Mouse (Mus musculus): ENCODE results near the gene Fscb. TPM values are rescaled to one million over a fixed set of nuclear protein-coding genes. Genes with fewer than 3 reads are reported as not detected.

Fscb gene
- polyA plus RNA-seq (2015; fragmentation: Nextera tagmentation; extraction: Ambion mirVana), result not detected in 2 replicates

DNA sequence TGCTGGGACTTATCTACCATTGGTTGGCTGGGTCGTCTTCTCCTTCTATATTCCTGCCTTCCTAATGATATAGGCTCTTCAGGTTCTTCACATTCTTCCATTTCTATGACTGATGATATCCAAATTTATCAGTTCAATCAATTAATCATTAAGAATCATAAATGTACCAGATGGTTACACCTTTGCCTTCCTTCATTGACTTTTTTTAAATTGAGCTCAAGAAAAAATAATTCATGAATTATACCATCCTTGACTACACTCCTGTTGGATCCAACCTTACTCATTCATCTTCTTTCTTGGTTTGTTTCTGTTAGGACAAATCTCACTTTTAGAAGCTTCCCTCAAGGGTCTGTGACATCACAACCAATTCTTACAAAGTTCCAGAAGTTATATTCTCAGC, at the start of gene Fscb:
TSS of gene Fscb (minus strand) at position 101 of the 400 bp plus-strand sequence.
- Histone ChIP-seq H3K9me3 (ENCODE audit: low read length) (no peaks in the 10 kb centered on the region), H3K4me1 (ENCODE audit: insufficient read depth, low read length) (no peaks in the 10 kb centered on the region), H3K36me3 (ENCODE audit: insufficient read depth, low read length) (no peaks in the 10 kb centered on the region), H3K27me3 (ENCODE audit: insufficient read depth, low read length) (no peaks in the 10 kb centered on the region), H3K4me3 (ENCODE audit: low read length) (no peak within 1 kb of the TSS), H3K9ac (replicated peaks; ENCODE audit: low read length) (no peak within 1 kb of the TSS), H3K4me2 (replicated peaks; ENCODE audit: low read depth, low read length) (no peak within 1 kb of the TSS), H3K27ac (ENCODE audit: low read length) (no peak within 1 kb of the TSS)
- no peak for ATAC-seq (ENCODE audit: low FRiP score, low TSS enrichment)
- 71% methylated on average over 1 of the region's 1 CpGs for WGBS

DNA sequence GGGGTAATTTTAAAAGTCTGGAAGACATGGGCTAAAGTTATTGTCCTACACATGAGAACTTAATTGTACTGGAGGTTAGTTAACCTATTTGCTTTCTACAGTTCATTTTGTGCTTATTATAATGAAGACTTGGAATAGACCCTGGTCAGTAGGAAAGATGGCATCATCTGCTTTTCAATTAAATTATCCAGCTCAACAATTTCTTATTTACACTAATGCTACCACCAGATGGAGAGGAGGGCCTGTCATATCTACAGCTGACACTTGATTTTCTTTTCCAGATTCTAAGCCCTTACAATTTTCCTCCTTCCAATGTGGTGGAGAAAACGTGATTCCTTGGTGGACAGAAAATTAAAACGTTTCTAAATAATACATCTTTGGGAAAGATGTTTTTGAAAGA, 42.3 kb upstream of the Fscb start:
- H3K4me2 ChIP-seq (replicated peaks; ENCODE audit: low read depth, low read length), result no peak overlapping the region
- H3K9ac ChIP-seq (replicated peaks; ENCODE audit: low read length), result no peak overlapping the region
- H3K9me3 ChIP-seq (ENCODE audit: low read length), result no peaks in the 10 kb centered on the region
- no peak overlapping the region for H3K4me3 ChIP-seq (ENCODE audit: low read length)
- 76% methylated on average over 2 of the region's 2 CpGs for WGBS
- no peak overlapping the region for H3K27ac ChIP-seq (ENCODE audit: low read length)
- no peaks in the 10 kb centered on the region for H3K36me3 ChIP-seq (ENCODE audit: insufficient read depth, low read length)
- no peak for ATAC-seq (ENCODE audit: low FRiP score, low TSS enrichment)
- no peaks in the 10 kb centered on the region for H3K27me3 ChIP-seq (ENCODE audit: insufficient read depth, low read length)
- no peaks in the 10 kb centered on the region for H3K4me1 ChIP-seq (ENCODE audit: insufficient read depth, low read length)

DNA sequence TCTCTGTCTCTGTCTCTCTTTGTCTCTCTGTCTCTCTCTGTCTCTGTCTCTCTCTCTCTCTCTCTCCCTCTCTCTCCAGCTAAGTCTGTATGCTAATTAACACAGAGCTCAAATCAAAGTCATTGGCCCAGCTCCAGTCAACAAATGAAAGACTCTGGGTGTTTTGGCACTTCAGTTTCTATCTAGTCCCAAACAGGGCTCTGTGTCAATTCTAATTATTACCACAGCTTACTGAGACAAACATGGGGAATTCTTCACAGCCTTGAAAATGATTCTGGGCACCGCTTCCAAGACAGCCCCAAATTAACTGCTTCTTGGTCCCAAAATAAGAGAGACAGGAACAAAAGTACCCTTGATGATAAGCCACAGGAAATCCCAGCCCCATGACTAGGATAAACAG, 38.9 kb upstream of the Fscb start:
- H3K36me3 ChIP-seq (ENCODE audit: insufficient read depth, low read length), result no peaks in the 10 kb centered on the region
- no peaks in the 10 kb centered on the region for H3K27me3 ChIP-seq (ENCODE audit: insufficient read depth, low read length)
- no peaks in the 10 kb centered on the region for H3K9me3 ChIP-seq (ENCODE audit: low read length)
- no peak overlapping the region for H3K4me2 ChIP-seq (replicated peaks; ENCODE audit: low read depth, low read length)
- WGBS, result 91% methylated on average over 1 of the region's 1 CpGs
- no peak overlapping the region for H3K9ac ChIP-seq (replicated peaks; ENCODE audit: low read length)
- no peak overlapping the region for H3K4me3 ChIP-seq (ENCODE audit: low read length)
- no peak for ATAC-seq (ENCODE audit: low FRiP score, low TSS enrichment)
- H3K27ac ChIP-seq (ENCODE audit: low read length), result no peak overlapping the region
- no peaks in the 10 kb centered on the region for H3K4me1 ChIP-seq (ENCODE audit: insufficient read depth, low read length)

DNA sequence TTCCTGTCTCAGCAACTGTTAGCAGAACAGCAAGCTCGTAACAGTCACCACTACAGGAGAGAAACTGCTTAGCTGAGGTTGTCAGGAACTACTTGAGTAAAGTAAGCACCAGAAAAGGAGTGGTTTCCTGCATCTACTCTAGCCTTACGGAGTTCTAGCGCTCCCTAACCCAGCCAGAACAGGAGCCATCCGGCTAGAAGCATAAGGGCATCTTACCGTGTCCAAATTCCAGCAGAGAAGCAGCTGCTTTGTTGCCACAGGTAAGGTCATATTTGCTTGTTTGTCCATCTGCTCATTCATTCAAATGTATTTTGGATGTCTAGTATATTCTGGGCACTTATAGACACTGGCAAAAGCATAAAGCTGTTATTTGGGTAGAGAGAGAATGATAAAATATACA, 23.2 kb upstream of the Fscb start:
- no peaks in the 10 kb centered on the region for H3K27me3 ChIP-seq (ENCODE audit: insufficient read depth, low read length)
- no peaks in the 10 kb centered on the region for H3K4me1 ChIP-seq (ENCODE audit: insufficient read depth, low read length)
- no peak overlapping the region for H3K4me2 ChIP-seq (replicated peaks; ENCODE audit: low read depth, low read length)
- H3K36me3 ChIP-seq (ENCODE audit: insufficient read depth, low read length), result no peaks in the 10 kb centered on the region
- no peak overlapping the region for H3K4me3 ChIP-seq (ENCODE audit: low read length)
- no peak overlapping the region for H3K27ac ChIP-seq (ENCODE audit: low read length)
- ATAC-seq (ENCODE audit: low FRiP score, low TSS enrichment), result no peak
- no peak overlapping the region for H3K9ac ChIP-seq (replicated peaks; ENCODE audit: low read length)
- 69% methylated on average over 5 of the region's 5 CpGs for WGBS
- H3K9me3 ChIP-seq (ENCODE audit: low read length), result no peaks in the 10 kb centered on the region

DNA sequence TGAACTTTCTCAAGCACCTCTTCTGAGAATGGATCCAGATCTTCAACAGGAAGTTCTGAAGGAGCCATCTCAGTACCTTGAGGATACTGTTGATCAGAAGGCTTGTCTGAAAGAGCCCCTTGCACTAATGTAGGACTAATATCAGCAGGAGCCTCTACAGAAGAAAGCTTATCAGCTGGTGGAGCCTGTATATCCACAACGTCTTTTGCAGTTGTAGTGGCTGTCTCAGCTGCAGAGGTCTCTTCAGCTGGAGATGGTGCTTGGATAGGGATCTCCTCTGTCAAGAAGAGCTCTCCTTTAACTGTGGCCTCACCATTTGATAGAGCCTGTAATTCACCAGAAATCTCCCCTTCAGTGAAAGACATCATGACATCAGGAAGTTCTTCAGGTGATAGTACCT, 875 bp downstream of the Fscb start:
- 75% methylated on average over 1 of the region's 1 CpGs for WGBS
- H3K36me3 ChIP-seq (ENCODE audit: insufficient read depth, low read length), result no peaks in the 10 kb centered on the region
- no peak for ATAC-seq (ENCODE audit: low FRiP score, low TSS enrichment)
- H3K4me3 ChIP-seq (ENCODE audit: low read length), result no peak overlapping the region
- H3K9ac ChIP-seq (replicated peaks; ENCODE audit: low read length), result no peak overlapping the region
- no peaks in the 10 kb centered on the region for H3K4me1 ChIP-seq (ENCODE audit: insufficient read depth, low read length)
- H3K27ac ChIP-seq (ENCODE audit: low read length), result no peak overlapping the region
- H3K27me3 ChIP-seq (ENCODE audit: insufficient read depth, low read length), result no peaks in the 10 kb centered on the region
- H3K9me3 ChIP-seq (ENCODE audit: low read length), result no peaks in the 10 kb centered on the region
- no peak overlapping the region for H3K4me2 ChIP-seq (replicated peaks; ENCODE audit: low read depth, low read length)

DNA sequence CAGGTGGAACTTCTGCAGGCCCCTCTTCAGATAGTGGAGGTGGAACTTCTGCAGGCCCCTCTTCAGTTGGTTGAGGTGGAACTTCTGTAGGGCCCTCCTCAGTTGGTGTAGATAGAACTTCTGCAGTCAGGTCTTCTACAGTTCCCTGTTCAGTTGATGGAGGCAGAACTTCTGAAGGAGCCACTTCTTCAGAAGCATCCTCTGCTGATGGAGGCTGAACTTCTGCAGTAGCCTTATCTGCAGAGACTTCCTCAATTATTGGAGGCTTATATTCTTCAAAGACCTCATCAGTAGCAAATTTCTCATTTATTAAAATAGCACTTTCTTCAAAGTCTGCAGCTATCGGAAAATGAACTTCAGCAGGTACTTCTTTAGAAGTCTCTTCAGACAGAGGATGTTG, 1.4 kb downstream of the Fscb start:
- no peaks in the 10 kb centered on the region for H3K4me1 ChIP-seq (ENCODE audit: insufficient read depth, low read length)
- H3K9ac ChIP-seq (replicated peaks; ENCODE audit: low read length), result no peak overlapping the region
- H3K4me2 ChIP-seq (replicated peaks; ENCODE audit: low read depth, low read length), result no peak overlapping the region
- H3K27me3 ChIP-seq (ENCODE audit: insufficient read depth, low read length), result no peaks in the 10 kb centered on the region
- no peak overlapping the region for H3K4me3 ChIP-seq (ENCODE audit: low read length)
- no peak for ATAC-seq (ENCODE audit: low FRiP score, low TSS enrichment)
- no peaks in the 10 kb centered on the region for H3K9me3 ChIP-seq (ENCODE audit: low read length)
- no peaks in the 10 kb centered on the region for H3K36me3 ChIP-seq (ENCODE audit: insufficient read depth, low read length)
- no peak overlapping the region for H3K27ac ChIP-seq (ENCODE audit: low read length)
- 85% methylated on average over 1 of the region's 1 CpGs for WGBS

DNA sequence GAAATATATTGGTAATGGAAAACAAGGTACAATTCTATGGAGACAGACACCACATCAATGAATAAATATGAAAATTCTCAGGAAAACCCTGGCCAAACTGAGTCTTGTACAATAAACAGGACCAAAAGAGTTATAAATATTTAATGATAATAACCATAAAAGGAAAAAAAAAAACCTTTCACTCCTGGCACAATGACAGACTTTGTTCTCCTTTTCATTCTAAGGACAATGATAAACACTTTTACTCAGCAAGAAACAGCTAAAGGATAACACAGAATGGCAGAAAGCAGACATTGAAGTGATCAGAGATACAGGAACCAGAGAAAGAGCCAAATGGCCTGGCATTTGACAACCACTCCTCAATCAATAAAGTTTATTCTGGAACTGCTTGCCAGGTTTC, 19.3 kb downstream of the Fscb start:
- Histone ChIP-seq H3K4me1 (ENCODE audit: insufficient read depth, low read length) (no peaks in the 10 kb centered on the region), H3K27ac (ENCODE audit: low read length) (no peak overlapping the region), H3K27me3 (ENCODE audit: insufficient read depth, low read length) (no peaks in the 10 kb centered on the region), H3K4me2 (replicated peaks; ENCODE audit: low read depth, low read length) (no peak overlapping the region), H3K9ac (replicated peaks; ENCODE audit: low read length) (no peak overlapping the region), H3K4me3 (ENCODE audit: low read length) (no peak overlapping the region), H3K9me3 (ENCODE audit: low read length) (no peaks in the 10 kb centered on the region), H3K36me3 (ENCODE audit: insufficient read depth, low read length) (no peaks in the 10 kb centered on the region)
- no peak for ATAC-seq (ENCODE audit: low FRiP score, low TSS enrichment)

DNA sequence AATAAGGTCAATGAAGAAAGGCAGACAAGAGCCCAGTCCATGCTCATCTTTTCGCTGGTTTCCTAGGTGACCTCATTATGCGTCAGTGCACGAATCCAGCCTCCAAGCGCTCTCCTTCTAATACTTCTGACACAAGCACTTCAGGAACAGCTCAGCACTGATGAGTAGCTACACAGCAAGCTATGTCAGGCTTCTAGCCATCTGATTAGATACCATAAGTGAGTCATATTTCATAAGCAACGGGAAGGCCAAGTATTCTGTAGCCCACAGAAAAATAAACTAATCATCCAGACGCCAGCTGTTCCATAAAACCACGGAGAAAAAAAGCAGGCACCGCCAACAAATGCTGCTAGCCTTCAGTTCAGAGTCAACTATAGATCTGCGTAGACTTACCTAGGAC, 24.6 kb downstream of the Fscb start:
- Histone ChIP-seq H3K4me1 (ENCODE audit: insufficient read depth, low read length) (no peaks in the 10 kb centered on the region), H3K4me3 (ENCODE audit: low read length) (no peak overlapping the region), H3K4me2 (replicated peaks; ENCODE audit: low read depth, low read length) (no peak overlapping the region), H3K27ac (ENCODE audit: low read length) (no peak overlapping the region), H3K36me3 (ENCODE audit: insufficient read depth, low read length) (no peaks in the 10 kb centered on the region), H3K9me3 (ENCODE audit: low read length) (no peaks in the 10 kb centered on the region), H3K9ac (replicated peaks; ENCODE audit: low read length) (no peak overlapping the region), H3K27me3 (ENCODE audit: insufficient read depth, low read length) (no peaks in the 10 kb centered on the region)
- WGBS, result 81% methylated on average over 9 of the region's 9 CpGs
- no peak for ATAC-seq (ENCODE audit: low FRiP score, low TSS enrichment)

DNA sequence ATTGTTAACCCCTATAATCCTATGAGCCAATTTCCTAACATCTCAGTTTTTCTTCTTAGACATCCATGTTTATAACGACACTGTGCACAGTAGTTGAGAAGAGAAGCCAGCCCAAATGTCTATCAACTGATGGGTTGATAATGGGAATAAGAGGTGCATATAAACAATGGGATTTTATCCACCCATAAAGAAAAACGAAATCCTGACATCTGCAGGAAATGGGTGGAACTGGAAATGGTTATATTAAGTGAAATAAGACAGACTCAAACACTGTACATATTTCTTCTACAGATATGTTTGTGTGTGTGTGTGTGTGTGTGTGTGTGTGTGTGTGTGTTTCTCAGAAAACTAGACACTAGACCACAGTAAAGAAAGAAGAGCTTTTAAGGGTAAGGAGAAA, 37.8 kb downstream of the Fscb start:
- no peak for ATAC-seq (ENCODE audit: low FRiP score, low TSS enrichment)
- H3K9me3 ChIP-seq (ENCODE audit: low read length), result no peaks in the 10 kb centered on the region
- no peak overlapping the region for H3K4me3 ChIP-seq (ENCODE audit: low read length)
- no peak overlapping the region for H3K4me2 ChIP-seq (replicated peaks; ENCODE audit: low read depth, low read length)
- no peak overlapping the region for H3K9ac ChIP-seq (replicated peaks; ENCODE audit: low read length)
- no peaks in the 10 kb centered on the region for H3K27me3 ChIP-seq (ENCODE audit: insufficient read depth, low read length)
- H3K36me3 ChIP-seq (ENCODE audit: insufficient read depth, low read length), result no peaks in the 10 kb centered on the region
- no peaks in the 10 kb centered on the region for H3K4me1 ChIP-seq (ENCODE audit: insufficient read depth, low read length)
- WGBS, result 39% methylated on average over 2 of the region's 2 CpGs
- no peak overlapping the region for H3K27ac ChIP-seq (ENCODE audit: low read length)

Measured in kidney, embryonic 16.5 days (tissue).